Mouse (Mus musculus): Measurements from ENCODE around the gene Qser1.
"Not testable (repeated sequence)": the region's sequence is repeated elsewhere in the genome, so short reads cannot be mapped to it uniquely, and the experiment has no call there.

The Qser1 gene

GRCm38 (mm10) chr2:104816371-104816827 is at the start of gene Qser1:
TSS of gene Qser1 (minus strand) at chr2:104816760.
- DNase-seq (ENCODE audit: low read depth, low spot score): no peak

- DNase-seq (ENCODE audit: low read depth, low spot score): no peak
These were observed 47.8 kb upstream of the Qser1 start for GRCm38 (mm10) chr2:104864176-104864860.

GRCm38 (mm10) chr2:104860426-104860825 is 43.9 kb upstream of the Qser1 start:
- DNase-seq (ENCODE audit: low read depth, low spot score): no peak

GRCm38 (mm10) chr2:104859060-104859459 is 42.5 kb upstream of the Qser1 start:
- DNase-seq (ENCODE audit: low read depth, low spot score): no peak

- not testable (repeated sequence) for DNase-seq (ENCODE audit: low read depth, low spot score)
These were observed 41.5 kb upstream of the Qser1 start for GRCm38 (mm10) chr2:104858083-104858482.

GRCm38 (mm10) chr2:104856218-104856617 is 39.7 kb upstream of the Qser1 start:
- DNase-seq (ENCODE audit: low read depth, low spot score): no peak

- DNase-seq (ENCODE audit: low read depth, low spot score): no peak
These were observed 39.2 kb upstream of the Qser1 start for GRCm38 (mm10) chr2:104855732-104856131.

GRCm38 (mm10) chr2:104854836-104855235 is 38.3 kb upstream of the Qser1 start:
- DNase-seq (ENCODE audit: low read depth, low spot score): no peak

GRCm38 (mm10) chr2:104852546-104852945 is 36.0 kb upstream of the Qser1 start:
- DNase-seq (ENCODE audit: low read depth, low spot score): no peak

GRCm38 (mm10) chr2:104851686-104852085 is 35.1 kb upstream of the Qser1 start:
- DNase-seq (ENCODE audit: low read depth, low spot score): no peak

GRCm38 (mm10) chr2:104849991-104850359 is 33.4 kb upstream of the Qser1 start:
- DNase-seq (ENCODE audit: low read depth, low spot score): no peak

- DNase-seq (ENCODE audit: low read depth, low spot score): no peak
These were observed 32.9 kb upstream of the Qser1 start, which contains the start of gene Prrg4 for GRCm38 (mm10) chr2:104849276-104849990. TSS of gene Prrg4 (minus strand) at chr2:104849876.

GRCm38 (mm10) chr2:104848235-104849161 is 31.9 kb upstream of the Qser1 start:
- DNase-seq (ENCODE audit: low read depth, low spot score): no peak

GRCm38 (mm10) chr2:104847645-104848044 is 31.1 kb upstream of the Qser1 start:
- DNase-seq (ENCODE audit: low read depth, low spot score): no peak

GRCm38 (mm10) chr2:104846638-104847414 is 30.3 kb upstream of the Qser1 start:
- DNase-seq (ENCODE audit: low read depth, low spot score): no peak

GRCm38 (mm10) chr2:104842559-104842958 is 26.0 kb upstream of the Qser1 start:
- no peak for DNase-seq (ENCODE audit: low read depth, low spot score)

GRCm38 (mm10) chr2:104841736-104842135 is 25.2 kb upstream of the Qser1 start:
- DNase-seq (ENCODE audit: low read depth, low spot score): no peak

GRCm38 (mm10) chr2:104840974-104841373 is 24.4 kb upstream of the Qser1 start:
- no peak for DNase-seq (ENCODE audit: low read depth, low spot score)

GRCm38 (mm10) chr2:104832486-104832885 is 15.9 kb upstream of the Qser1 start:
- DNase-seq (ENCODE audit: low read depth, low spot score): no peak

- no peak for DNase-seq (ENCODE audit: low read depth, low spot score)
These were observed 9.6 kb upstream of the Qser1 start for GRCm38 (mm10) chr2:104826191-104826590.

GRCm38 (mm10) chr2:104818763-104819162 is 2.2 kb upstream of the Qser1 start:
- not testable (repeated sequence) for DNase-seq (ENCODE audit: low read depth, low spot score)
